Mouse (Mus musculus) G1E (cell line): ENCODE results near the gene Prep.

Source experiments
- CTCF ChIP-seq: IDR thresholded peaks from 2 replicates; pipeline ENCODE4 v1.5.1; 2012; ENCODE audit warnings: low read depth, low read length, inconsistent platforms, mixed read lengths
- GATA1 ChIP-seq: IDR thresholded peaks from 2 replicates; pipeline ENCODE4 v1.6.1; 2012; ENCODE audit warnings: borderline replicate concordance, low read length, inconsistent platforms, mixed read lengths
- GATA2 ChIP-seq: IDR thresholded peaks from 2 replicates; pipeline ENCODE4 v1.6.1; 2012; ENCODE audit warnings: low read depth, low read length, inconsistent platforms, borderline replicate concordance
- POLR2AphosphoS5 ChIP-seq: IDR thresholded peaks from 2 replicates; pipeline ENCODE4 v1.6.1; 2012; ENCODE audit warnings: low read depth, low read length, inconsistent platforms; ENCODE audit not compliant: insufficient replicate concordance
- TAL1 ChIP-seq: conservative IDR thresholded peaks from 2 replicates; pipeline ENCODE4 v1.6.1; 2012; ENCODE audit warnings: low read depth, low read length, inconsistent platforms, mixed read lengths

DNA sequence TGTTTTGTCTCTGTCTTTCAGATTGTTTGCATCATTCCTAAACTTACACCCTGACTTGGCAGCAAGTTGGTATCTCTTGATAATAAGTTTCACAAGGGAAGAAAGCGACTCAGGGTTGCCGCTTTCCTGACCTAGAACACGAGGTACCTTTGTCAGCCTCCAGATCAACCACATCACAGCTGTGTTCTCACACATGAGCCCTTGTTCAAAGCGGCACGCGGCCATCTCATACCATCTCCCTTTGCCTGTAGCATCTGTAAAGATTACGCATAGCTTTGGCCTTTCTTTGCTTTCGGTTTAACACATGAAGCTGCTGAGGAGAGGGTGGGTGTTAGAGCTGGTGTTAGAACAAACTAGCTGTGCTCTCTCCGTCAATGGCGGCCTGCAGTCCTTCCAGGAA lies 46.7 kb upstream of the Prep start:
- no peak for TF ChIP-seq CTCF
- TF ChIP-seq GATA1, result no peak
- TF ChIP-seq TAL1, result no peak
- TF ChIP-seq POLR2AphosphoS5, result no peak
- TF ChIP-seq GATA2, result no peak
